Comparison of ENCODE assay signal across 8 mouse cellular contexts in the genomic region with DNA sequence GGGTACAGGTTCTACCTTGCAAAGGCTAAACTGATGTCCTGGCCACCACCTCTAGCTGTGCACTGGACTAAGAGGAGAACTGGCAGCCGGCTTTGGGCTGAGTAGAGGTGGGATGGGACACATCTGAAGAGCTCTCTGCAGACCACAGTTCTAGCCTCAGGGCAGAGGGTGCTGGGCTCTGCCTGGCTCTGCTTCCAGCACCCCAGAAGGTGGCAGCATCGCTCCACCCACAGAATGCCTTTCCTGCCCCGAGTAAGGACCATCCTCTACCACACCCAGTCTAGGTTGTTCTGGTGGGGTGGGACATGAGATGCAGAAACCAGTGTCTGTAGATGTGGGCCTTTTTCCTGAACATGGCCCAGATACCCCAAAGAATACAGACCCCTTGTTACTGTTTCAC. TPM values are rescaled to one million over a fixed set of nuclear protein-coding genes. Genes with fewer than 3 reads are reported as not detected.
DNase-seq lines count a peak whose midpoint lies in the region; ATAC-seq and TF ChIP-seq lines count a peak whose summit lies in the region.

No protein-coding gene starts in this region.

- no peak overlapping the region for H3K4me2 ChIP-seq in forebrain, postnatal 0 days (ENCODE audit: low read depth)

- WGBS in forebrain, postnatal 0 days, result 24% methylated on average over 3 of the region's 3 CpGs
- WGBS in small intestine, adult 2 months, result 44% methylated on average over 3 of the region's 3 CpGs

- peak; percentile 71 for ATAC-seq in forebrain, postnatal 0 days

- H3K9ac ChIP-seq in forebrain, postnatal 0 days, result no peak overlapping the region

- no peak overlapping the region for H3K27ac ChIP-seq in forebrain, postnatal 0 days (ENCODE audit: low read depth, low read length)
- H3K27ac ChIP-seq in small intestine, adult 2 months (ENCODE audit: insufficient read depth, low read depth, low read length), result no peak overlapping the region

- H3K9me3 ChIP-seq in forebrain, postnatal 0 days (ENCODE audit: low read length), result no peaks in the 10 kb centered on the region

- H3K4me3 ChIP-seq in forebrain, postnatal 0 days (ENCODE audit: low read depth, low read length), result no peak overlapping the region
- H3K4me3 ChIP-seq in small intestine, adult 2 months (ENCODE audit: low read depth, low read length), result no peak overlapping the region

- no peaks in the 10 kb centered on the region for H3K27me3 ChIP-seq in forebrain, postnatal 0 days (ENCODE audit: insufficient read depth, low read length)
- no peaks in the 10 kb centered on the region for H3K27me3 ChIP-seq in small intestine, adult 2 months (ENCODE audit: control insufficient read depth, insufficient read depth, low read length)

- H3K4me1 ChIP-seq in forebrain, postnatal 0 days (ENCODE audit: insufficient read depth), result no peaks in the 10 kb centered on the region
- no peaks in the 10 kb centered on the region for H3K4me1 ChIP-seq in small intestine, adult 2 months (ENCODE audit: control insufficient read depth, insufficient read depth, insufficient read length, low read length)

- peak; percentile 74 for DNase-seq in A20 (ENCODE audit: low read depth, low spot score)
- DNase-seq in CD8-positive naive resting alpha-beta T cell, adult 2 months (ENCODE audit: low read depth in 2 of 2, low spot score in 2 of 2), result peak; percentile 29 to 46
- peak; percentile 63 to 75 for DNase-seq in cerebellum, adult 18-20 months
- DNase-seq in forebrain, postnatal 0 days, result peak; percentile 74
- DNase-seq in kidney, postnatal 10 days, result peak; percentile 75
- DNase-seq in lung, postnatal 25 days (ENCODE audit: low spot score), result peak; percentile 13
- DNase-seq in urinary bladder, postnatal 36 days (ENCODE audit: low spot score in 2 of 2), result no peak

- TF ChIP-seq CTCF in forebrain, postnatal 0 days (IDR thresholded peaks at IDR 0.05; ENCODE audit: low read depth), result peak; percentile 94
- TF ChIP-seq CTCF in small intestine, adult 2 months (IDR thresholded peaks at IDR 0.05; ENCODE audit: extremely low read depth, insufficient read length, insufficient replicate concordance, low read depth, low read length), result peak; percentile 55; the same call in 1 of the 2 replicates

- TF ChIP-seq POLR2A in small intestine, adult 2 months (IDR thresholded peaks at IDR 0.05; ENCODE audit: low read depth, low read length), result no peak

- peaks cover 26% of the 10 kb centered on the region; the same call in 1 of the 2 replicates for H3K36me3 ChIP-seq in forebrain, postnatal 0 days (ENCODE audit: insufficient read depth)
- H3K36me3 ChIP-seq in small intestine, adult 2 months (ENCODE audit: control insufficient read depth, insufficient read depth, low read length), result peaks cover 37% of the 10 kb centered on the region

RNA-seq across cellular contexts. Expression of a gene that starts 12.1 kb away (rescaled TPM):
- 7.7 and 8.8 TPM in 2 replicates for total RNA-seq in forebrain, postnatal 0 days (2014; rRNA removed)
- 7.4 and 7.7 TPM in 2 replicates for polyA plus RNA-seq in forebrain, postnatal 0 days (2015; fragmentation: Nextera tagmentation; extraction: Ambion mirVana)
- 2.0 and 2.7 TPM in 2 replicates for polyA plus RNA-seq in small intestine, adult 2 months (2012; rRNA removed)

RNA-seq across cellular contexts. Expression of a gene that starts 44.4 kb away (rescaled TPM):
- total RNA-seq in forebrain, postnatal 0 days (2014; rRNA removed), result 59.9 and 81.9 TPM in 2 replicates
- polyA plus RNA-seq in forebrain, postnatal 0 days (2015; fragmentation: Nextera tagmentation; extraction: Ambion mirVana), result 76.9 and 92.3 TPM in 2 replicates
- 8.1 and 11.7 TPM in 2 replicates for polyA plus RNA-seq in small intestine, adult 2 months (2012; rRNA removed)

Comparison
In these comparisons a context has a peak if more than half of its experiments do, and no peak if none do; other contexts are left out.
1. DNase-seq: peak in A20 (single experiment), CD8-positive naive resting alpha-beta T cell, adult 2 months (2 of 2), cerebellum, adult 18-20 months (2 of 2), forebrain, postnatal 0 days (single experiment), kidney, postnatal 10 days (single experiment) and lung, postnatal 25 days (single experiment); none in urinary bladder, postnatal 36 days (0 of 2).